7 mouse cellular contexts compared by ENCODE assay signal in the genomic region with DNA sequence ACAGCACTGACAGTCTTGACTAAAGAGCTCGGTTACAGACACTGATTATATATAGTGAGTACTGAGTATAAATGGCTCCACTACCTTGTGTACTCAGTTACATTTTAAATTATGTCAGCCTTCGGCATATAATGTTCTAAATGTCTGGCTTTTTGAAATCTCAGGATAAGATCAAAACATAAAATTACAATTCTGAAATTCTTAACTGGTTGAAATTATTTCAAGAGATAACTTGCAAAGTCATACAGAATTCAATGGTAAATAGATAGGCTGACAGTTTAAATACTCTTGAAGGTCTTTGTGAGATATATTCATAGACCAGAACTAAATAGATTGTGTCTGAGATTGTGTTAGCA. TPM values are rescaled to one million over a fixed set of nuclear protein-coding genes. Genes with fewer than 3 reads are reported as not detected.
A peak's percentile ranks its signal among the peaks of the same experiment; 100 is the strongest.
DNase-seq lines count a peak whose midpoint lies in the region; ATAC-seq and TF ChIP-seq lines count a peak whose summit lies in the region.

No protein-coding gene starts in this region.

- H3K4me1 ChIP-seq in lung, embryonic 16.5 days (replicated peaks; ENCODE audit: control insufficient read depth, insufficient read depth, low read length): no peaks in the 10 kb centered on the region
- H3K4me1 ChIP-seq in embryonic fibroblast, embryonic 13.5 days (ENCODE audit: control insufficient read depth, insufficient read depth, low read length): no peaks in the 10 kb centered on the region
- no peaks in the 10 kb centered on the region for H3K4me1 ChIP-seq in limb, embryonic 11.5 days (ENCODE audit: control insufficient read depth, insufficient read depth, low read length)
- peaks cover 3% of the 10 kb centered on the region for H3K4me1 ChIP-seq in small intestine, adult 2 months (ENCODE audit: control insufficient read depth, insufficient read depth, insufficient read length, low read length)

- WGBS in lung, embryonic 16.5 days: 50% methylated on average over 2 of the region's 2 CpGs
- 61% methylated on average over 2 of the region's 2 CpGs for WGBS in limb, embryonic 11.5 days
- 42% methylated on average over 2 of the region's 2 CpGs for WGBS in small intestine, adult 2 months

- ATAC-seq in lung, embryonic 16.5 days (ENCODE audit: low read depth): no peak
- ATAC-seq in limb, embryonic 11.5 days (ENCODE audit: insufficient number of reproducible peaks, low FRiP score, low TSS enrichment, low read depth): no peak

- H3K4me2 ChIP-seq in lung, embryonic 16.5 days (ENCODE audit: low read depth, low read length): peak overlapping the region; percentile 62
- H3K4me2 ChIP-seq in limb, embryonic 11.5 days (ENCODE audit: low read depth, severe bottlenecking): peak overlapping the region; percentile 65

- peak overlapping the region; percentile 76 for H3K4me3 ChIP-seq in lung, embryonic 16.5 days (ENCODE audit: low read length)
- H3K4me3 ChIP-seq in embryonic fibroblast, embryonic 13.5 days (ENCODE audit: insufficient read depth, low read length): peak overlapping the region; percentile 61; the same call in 1 of the 2 replicates
- H3K4me3 ChIP-seq in limb, embryonic 11.5 days (ENCODE audit: low read depth, low read length): peak overlapping the region; percentile 73
- H3K4me3 ChIP-seq in small intestine, adult 2 months (ENCODE audit: low read depth, low read length): peak overlapping the region; percentile 75

- TF ChIP-seq CTCF in embryonic fibroblast, embryonic 13.5 days (IDR thresholded peaks at IDR 0.05; ENCODE audit: borderline replicate concordance, insufficient read depth, low read length): no peak
- no peak for TF ChIP-seq CTCF in small intestine, adult 2 months (IDR thresholded peaks at IDR 0.05; ENCODE audit: extremely low read depth, insufficient read length, insufficient replicate concordance, low read depth, low read length)

- H3K36me3 ChIP-seq in lung, embryonic 16.5 days (ENCODE audit: control insufficient read depth, insufficient read depth, low read length): no peaks in the 10 kb centered on the region
- H3K36me3 ChIP-seq in limb, embryonic 11.5 days (ENCODE audit: control insufficient read depth, insufficient read depth, low read length): no peaks in the 10 kb centered on the region
- no peaks in the 10 kb centered on the region for H3K36me3 ChIP-seq in small intestine, adult 2 months (ENCODE audit: control insufficient read depth, insufficient read depth, low read length)

- H3K9ac ChIP-seq in lung, embryonic 16.5 days (ENCODE audit: low read length): peak overlapping the region; percentile 79
- peak overlapping the region; percentile 90 for H3K9ac ChIP-seq in limb, embryonic 11.5 days (ENCODE audit: low read length)

- no peak for TF ChIP-seq POLR2A in embryonic fibroblast, embryonic 13.5 days (IDR thresholded peaks at IDR 0.05; ENCODE audit: low read depth, low read length)
- no peak for TF ChIP-seq POLR2A in small intestine, adult 2 months (IDR thresholded peaks at IDR 0.05; ENCODE audit: low read depth, low read length)

- no peaks in the 10 kb centered on the region for H3K9me3 ChIP-seq in lung, embryonic 16.5 days (ENCODE audit: control insufficient read depth, low read length)
- H3K9me3 ChIP-seq in limb, embryonic 11.5 days (ENCODE audit: control insufficient read depth, low read length): no peaks in the 10 kb centered on the region

- DNase-seq in lung, postnatal 4 days: no peak
- no peak for DNase-seq in limb, embryonic 11.5 days (ENCODE audit: low spot score)
- DNase-seq in gastrocnemius, adult 8-10 months (ENCODE audit: low spot score in 2 of 2): no peak
- no peak for DNase-seq in natural killer cell, adult 2 months (ENCODE audit: low spot score in 2 of 2)

- H3K27me3 ChIP-seq in lung, embryonic 16.5 days (ENCODE audit: control insufficient read depth, insufficient read depth, low read depth, low read length): no peaks in the 10 kb centered on the region
- no peaks in the 10 kb centered on the region for H3K27me3 ChIP-seq in limb, embryonic 11.5 days (ENCODE audit: control insufficient read depth, insufficient read depth, low read length)
- no peaks in the 10 kb centered on the region for H3K27me3 ChIP-seq in small intestine, adult 2 months (ENCODE audit: control insufficient read depth, insufficient read depth, low read length)

- H3K27ac ChIP-seq in lung, embryonic 16.5 days (ENCODE audit: low read length): peak overlapping the region; percentile 91
- peak overlapping the region; percentile 98 for H3K27ac ChIP-seq in embryonic fibroblast, embryonic 13.5 days (ENCODE audit: insufficient read depth, low read length)
- 0 out of 2 replicates have a peak overlapping the region, but pooled peaks have one; percentile 90 for H3K27ac ChIP-seq in limb, embryonic 11.5 days (replicated peaks; ENCODE audit: low read depth, low read length)
- peak overlapping the region; percentile 93 for H3K27ac ChIP-seq in small intestine, adult 2 months (ENCODE audit: insufficient read depth, low read depth, low read length)

RNA-seq across cellular contexts. Expression of a gene that starts 0.8 kb away (rescaled TPM):
- polyA plus RNA-seq in lung, embryonic 16.5 days (2015; fragmentation: Nextera tagmentation; extraction: Ambion mirVana): 4.7 and 5.5 TPM in 2 replicates
- 1.7 and 1.9 TPM in 2 replicates for polyA plus RNA-seq in embryonic fibroblast, embryonic 13.5 days (2011; ENCODE audit: insufficient read length, low read depth, missing spikeins)
- 4.5 and 5.0 TPM in 2 replicates for polyA plus RNA-seq in limb, embryonic 11.5 days (2014; fragmentation: Nextera tagmentation; extraction: Ambion mirVana)
- polyA plus RNA-seq in small intestine, adult 2 months (2012; rRNA removed): 0.85 and 1.3 TPM in 2 replicates
- 10 to 100 TPM in 2 of 4 experiments, 1 to 10 TPM in 2; 8.3 to 10.4 (median 9.4) TPM for total RNA-seq in gastrocnemius, adult 8-10 months (2022)

RNA-seq across cellular contexts. Expression of a gene that starts 35.0 kb away (rescaled TPM):
- 74.2 and 76.1 TPM in 2 replicates for polyA plus RNA-seq in lung, embryonic 16.5 days (2015; fragmentation: Nextera tagmentation; extraction: Ambion mirVana)
- 78.7 and 107 TPM in 2 replicates for polyA plus RNA-seq in embryonic fibroblast, embryonic 13.5 days (2011; ENCODE audit: insufficient read length, low read depth, missing spikeins)
- polyA plus RNA-seq in limb, embryonic 11.5 days (2014; fragmentation: Nextera tagmentation; extraction: Ambion mirVana): 96.9 and 106 TPM in 2 replicates
- 9.2 and 14.6 TPM in 2 replicates for polyA plus RNA-seq in small intestine, adult 2 months (2012; rRNA removed)
- 100 to 1,000 TPM in 2 of 4 experiments, 10 to 100 TPM in 2; 92.6 to 114 (median 104) TPM for total RNA-seq in gastrocnemius, adult 8-10 months (2022)

RNA-seq across cellular contexts. Expression of a gene that starts 56.4 kb away (rescaled TPM):
- 44.6 and 45.3 TPM in 2 replicates for polyA plus RNA-seq in lung, embryonic 16.5 days (2015; fragmentation: Nextera tagmentation; extraction: Ambion mirVana)
- polyA plus RNA-seq in embryonic fibroblast, embryonic 13.5 days (2011; ENCODE audit: insufficient read length, low read depth, missing spikeins): 34.2 and 40.4 TPM in 2 replicates
- polyA plus RNA-seq in limb, embryonic 11.5 days (2014; fragmentation: Nextera tagmentation; extraction: Ambion mirVana): 75.3 and 91.9 TPM in 2 replicates
- polyA plus RNA-seq in small intestine, adult 2 months (2012; rRNA removed): 12.0 and 31.8 TPM in 2 replicates
- total RNA-seq in gastrocnemius, adult 8-10 months (2022): 1 to 10 TPM; 3.5 to 4.2 (median 3.9) TPM

RNA-seq across cellular contexts. Expression of a gene that starts 56.6 kb away (rescaled TPM):
- 0.97 and 1.6 TPM in 2 replicates for polyA plus RNA-seq in lung, embryonic 16.5 days (2015; fragmentation: Nextera tagmentation; extraction: Ambion mirVana)
- 0.27 TPM in 1 of 2 replicates, not detected in the other for polyA plus RNA-seq in embryonic fibroblast, embryonic 13.5 days (2011; ENCODE audit: insufficient read length, low read depth, missing spikeins)
- polyA plus RNA-seq in limb, embryonic 11.5 days (2014; fragmentation: Nextera tagmentation; extraction: Ambion mirVana): 0.12 TPM in 1 of 2 replicates, not detected in the other
- polyA plus RNA-seq in small intestine, adult 2 months (2012; rRNA removed): not detected in 2 replicates
- not detected for total RNA-seq in gastrocnemius, adult 8-10 months (2022)
